Mouse (Mus musculus): ENCODE results near the gene Mmp7.

- no peak for TF ChIP-seq GATA1 (IDR thresholded peaks at IDR 0.05; ENCODE audit: borderline replicate concordance, low read length)
- TF ChIP-seq CTCF (IDR thresholded peaks at IDR 0.05; ENCODE audit: low read depth, low read length) = no peak
- no peak for TF ChIP-seq TAL1 (conservative IDR thresholded peaks at IDR 0.05; ENCODE audit: low read depth, low read length)
- no peak for TF ChIP-seq GATA2 (IDR thresholded peaks at IDR 0.05; ENCODE audit: borderline replicate concordance, low read depth, low read length)
- no peak for TF ChIP-seq POLR2AphosphoS5 (IDR thresholded peaks at IDR 0.05; ENCODE audit: insufficient replicate concordance, low read depth, low read length)
Observed at GRCm38 (mm10) chr9:7714908-7715175, 23.0 kb downstream of the Mmp7 start.
